Mouse (Mus musculus) activated CD4-positive, CD25-positive, alpha-beta regulatory T cell, adult 4 months (primary cell): ENCODE results near the gene Nsmce1. TPM values are rescaled to one million over a fixed set of nuclear protein-coding genes. Genes with fewer than 3 reads are reported as not detected.
"Not testable (repeated sequence)": the region's sequence is repeated elsewhere in the genome, so short reads cannot be mapped to it uniquely, and the experiment has no call there.

Experiments used
- ATAC-seq: one replicate; pipeline ENCODE4 v1.8.0; 2017
- polyA plus RNA-seq, 2 experiments: library from polyadenylated mRNA; unstranded; fragments of 100-300 nt; shearing (Covaris generic); gene quantifications; one replicate each; pipeline ENCODE4 v1.2.1; 2017

Gene Nsmce1
- polyA plus RNA-seq, 2 experiments from 2014 or later = 115 to 134 TPM

GRCm38 (mm10) chr7:125433874-125434273 is 57.5 kb downstream of the Nsmce1 start:
- no peak for ATAC-seq

DNA sequence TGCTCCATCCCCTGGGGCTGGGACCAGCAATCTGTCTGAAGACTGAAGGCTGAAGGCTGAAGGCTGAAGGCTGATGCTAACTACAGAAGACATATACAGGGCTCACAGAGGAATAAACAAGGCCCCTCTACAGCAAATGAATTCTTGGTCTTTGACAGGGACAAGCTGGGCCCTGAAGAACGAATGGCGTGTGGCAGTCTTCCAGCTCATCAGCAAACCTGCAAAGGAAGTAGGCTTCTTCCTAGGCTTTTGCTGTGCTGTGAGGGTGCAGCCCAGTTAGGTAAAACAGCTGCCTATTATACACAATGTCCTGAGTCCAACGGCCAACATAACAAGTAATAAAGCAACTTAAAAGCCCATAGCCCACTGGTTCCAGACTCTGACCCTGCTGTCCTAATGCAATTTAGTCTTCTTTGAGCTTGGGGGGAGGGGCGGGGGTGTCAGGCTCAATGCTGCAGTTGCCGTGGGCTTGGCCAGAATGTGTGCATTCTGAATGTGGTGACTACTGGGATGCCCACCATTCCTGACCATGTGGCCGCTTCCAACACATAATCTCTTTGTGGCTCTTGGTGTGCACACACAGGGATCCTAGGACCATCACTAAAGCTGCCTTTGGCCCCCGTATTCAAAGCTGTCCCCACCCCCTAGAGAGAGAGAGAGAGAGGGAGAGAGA is 61.1 kb downstream of the Nsmce1 start:
- no peak for ATAC-seq

- not testable (repeated sequence) for ATAC-seq
Measured at GRCm38 (mm10) chr7:125428816-125429500, 62.4 kb downstream of the Nsmce1 start.

DNA sequence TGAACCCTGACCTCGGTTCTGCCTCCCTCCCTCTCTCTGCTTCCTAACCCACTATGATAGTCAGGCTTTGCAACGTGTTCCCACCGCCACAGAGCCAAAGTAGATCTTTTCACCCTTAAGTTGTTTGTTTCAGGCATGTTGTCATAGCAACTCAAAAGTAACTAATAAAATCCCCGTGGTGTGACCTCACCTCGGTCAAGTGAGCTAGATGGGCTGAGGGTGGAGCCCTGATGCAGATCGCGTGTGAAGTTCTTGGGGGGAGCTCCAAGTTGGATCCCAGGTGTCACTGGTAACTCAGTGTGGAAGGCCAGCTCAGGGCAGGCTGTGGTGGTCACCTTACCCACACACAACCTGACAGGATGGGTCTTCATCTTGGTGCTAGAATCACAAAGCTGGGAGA is 63.0 kb downstream of the Nsmce1 start:
- no peak for ATAC-seq

DNA sequence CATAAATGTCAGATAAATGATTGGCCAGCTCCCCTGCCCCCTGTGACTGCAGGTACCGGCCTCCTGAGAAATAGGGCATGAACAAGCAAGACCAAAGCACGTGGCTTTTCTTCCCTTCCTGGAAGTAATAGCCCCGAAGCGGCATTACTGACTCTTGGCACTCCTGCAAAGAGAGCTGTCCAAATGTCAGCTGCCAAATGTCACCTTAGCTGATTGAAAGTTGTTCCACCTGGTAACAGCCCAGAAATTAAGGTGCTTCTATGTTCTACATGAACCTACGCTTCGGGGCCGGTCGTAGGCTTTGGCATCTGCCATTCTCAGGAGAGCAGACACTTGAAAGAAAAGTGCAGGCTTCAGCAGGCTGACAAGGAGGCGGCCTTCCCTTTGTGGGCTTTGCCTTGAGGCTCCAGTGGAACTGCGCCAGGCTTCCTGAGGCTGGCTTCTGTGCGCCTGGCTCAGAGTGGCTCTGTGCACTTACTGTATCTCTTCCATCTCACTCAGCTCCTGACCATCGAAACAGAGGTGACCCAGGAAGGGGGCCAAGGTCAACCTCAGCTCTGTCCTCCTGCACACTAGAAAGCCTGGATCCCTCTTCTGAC is 63.8 kb downstream of the Nsmce1 start:
- ATAC-seq = no peak

DNA sequence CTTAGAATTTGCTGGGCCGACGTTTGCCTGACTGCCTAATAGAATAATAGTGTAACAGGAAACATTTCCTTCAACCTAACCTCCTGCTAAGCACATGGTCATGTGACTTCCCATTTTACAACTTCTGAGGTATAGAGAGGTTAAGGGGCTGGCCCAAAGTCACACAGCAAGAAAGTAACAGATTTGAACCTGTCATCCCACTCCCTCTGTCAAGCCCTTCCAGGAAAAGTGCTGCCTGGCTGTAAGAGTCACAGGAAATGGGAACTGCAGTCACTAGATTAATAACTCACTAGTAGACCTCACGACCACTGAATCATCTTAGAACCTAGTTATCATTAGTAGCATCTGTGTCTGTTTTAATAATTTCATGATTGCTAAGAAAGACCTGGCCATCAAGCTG is 68.3 kb downstream of the Nsmce1 start:
- ATAC-seq = peak; percentile 97

DNA sequence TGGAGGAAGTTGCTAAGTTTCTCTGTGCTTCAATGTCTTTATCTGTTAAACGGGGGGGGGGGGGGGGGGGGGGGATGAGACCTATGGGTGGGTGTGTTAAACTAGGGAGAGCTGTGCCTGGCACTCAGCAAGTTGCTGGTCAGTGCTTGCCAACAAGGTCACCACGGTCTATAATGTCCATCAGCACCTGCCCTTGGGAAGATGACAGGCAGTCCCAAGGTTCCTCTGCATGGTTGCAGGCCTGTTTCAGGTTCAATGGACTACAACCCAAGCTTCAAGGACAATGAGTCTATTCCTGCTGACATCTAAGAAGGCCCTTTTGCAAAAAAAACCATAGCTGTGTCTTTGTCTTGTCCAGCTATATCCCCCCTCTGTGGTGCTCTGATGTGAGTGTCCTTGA is 69.5 kb downstream of the Nsmce1 start:
- ATAC-seq = no peak

- no peak for ATAC-seq
Measured at GRCm38 (mm10) chr7:125420190-125420589, 71.2 kb downstream of the Nsmce1 start.

DNA sequence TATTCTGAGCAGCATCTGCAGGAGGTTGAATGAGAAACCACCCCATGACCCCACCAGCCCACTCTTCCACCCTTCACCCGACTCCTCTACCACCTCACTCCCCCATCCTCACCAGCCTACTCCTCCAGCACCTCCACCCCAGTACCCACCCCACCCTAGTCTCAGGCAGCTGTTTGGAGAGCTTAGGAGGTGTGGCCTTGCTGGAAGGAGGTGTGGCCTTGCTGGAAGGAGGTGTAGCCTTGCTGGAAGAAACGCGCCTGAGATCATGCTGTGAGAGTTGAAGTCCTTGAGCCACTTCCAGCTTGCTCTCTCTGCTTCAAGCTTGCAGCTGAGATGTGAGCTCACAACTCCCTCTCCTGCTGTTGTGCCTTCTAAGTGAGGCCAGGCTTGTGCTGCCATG is 73.0 kb downstream of the Nsmce1 start:
- no peak for ATAC-seq

Other genes with a start within 250 kb of the Nsmce1 start
- 1 to 10 TPM; 4.0 to 4.8 TPM for gene Kdm8, start 46.9 kb downstream of the Nsmce1 start, polyA plus RNA-seq
- 10 to 100 TPM; 67.8 to 77.8 TPM for gene Il4ra, start 60.5 kb upstream of the Nsmce1 start, polyA plus RNA-seq
- gene Il21r, start 111.8 kb upstream of the Nsmce1 start, polyA plus RNA-seq = 10 to 100 TPM; 53.6 to 63.4 TPM
- 10 to 100 TPM; 17.8 to 21.3 TPM for gene Gtf3c1, start 216.2 kb upstream of the Nsmce1 start, polyA plus RNA-seq
- gene D430042O09Rik, start 216.3 kb upstream of the Nsmce1 start, polyA plus RNA-seq = 1 to 10 TPM; 4.6 TPM